In genomic region chr11:88594804-88595611, GRCm38 (mm10) we compare ENCODE assay signal across 8 mouse cellular contexts.
DNase-seq lines count a peak whose midpoint lies in the region; ATAC-seq and TF ChIP-seq lines count a peak whose summit lies in the region.

No protein-coding gene starts in this region.

- no peak for TF ChIP-seq CTCF in bone marrow, adult 2 months (IDR thresholded peaks at IDR 0.05; ENCODE audit: control insufficient read depth, insufficient read depth, low read length)

- H3K9ac ChIP-seq in kidney, embryonic 14.5 days (ENCODE audit: low read depth, low read length), result no peak overlapping the region
- H3K9ac ChIP-seq in intestine, embryonic 15.5 days, result no peak overlapping the region

- no peak for TF ChIP-seq POLR2A in bone marrow, adult 2 months (IDR thresholded peaks at IDR 0.05; ENCODE audit: borderline replicate concordance, control insufficient read depth, low read depth, low read length)

- no peaks in the 10 kb centered on the region for H3K9me3 ChIP-seq in kidney, embryonic 14.5 days (ENCODE audit: control insufficient read depth, low read length)
- H3K9me3 ChIP-seq in intestine, embryonic 15.5 days, result no peaks in the 10 kb centered on the region

- H3K4me1 ChIP-seq in kidney, embryonic 14.5 days (ENCODE audit: control insufficient read depth, insufficient read depth, low read length), result peaks cover 52% of the 10 kb centered on the region
- H3K4me1 ChIP-seq in bone marrow, adult 2 months (ENCODE audit: control insufficient read depth, insufficient read depth, low read length), result peaks cover 2% of the 10 kb centered on the region
- H3K4me1 ChIP-seq in intestine, embryonic 15.5 days (replicated peaks), result peaks cover 37% of the 10 kb centered on the region

- no peaks in the 10 kb centered on the region for H3K36me3 ChIP-seq in kidney, embryonic 14.5 days (ENCODE audit: control insufficient read depth, insufficient read depth, low read length)
- no peaks in the 10 kb centered on the region for H3K36me3 ChIP-seq in intestine, embryonic 15.5 days

- 35% methylated on average over 13 of the region's 13 CpGs for WGBS in kidney, embryonic 14.5 days
- 66% methylated on average over 13 of the region's 13 CpGs for WGBS in bone marrow, adult 2 months
- 46% methylated on average over 13 of the region's 13 CpGs for WGBS in intestine, embryonic 15.5 days

- no peaks in the 10 kb centered on the region for H3K27me3 ChIP-seq in kidney, embryonic 14.5 days (ENCODE audit: control insufficient read depth, insufficient read depth, low read length)
- H3K27me3 ChIP-seq in intestine, embryonic 15.5 days (replicated peaks), result no peaks in the 10 kb centered on the region

- peak; percentile 80 for ATAC-seq in kidney, embryonic 14.5 days (ENCODE audit: low FRiP score, low TSS enrichment)
- ATAC-seq in intestine, embryonic 15.5 days, result no peak

- no peak for DNase-seq in kidney, adult 11 months
- peak; percentile 71 for DNase-seq in A20 (ENCODE audit: low read depth, low spot score)
- no peak for DNase-seq in left cerebral cortex, adult 9 months (ENCODE audit: low spot score in 2 of 2)
- DNase-seq in adrenal gland, postnatal 14 days, result no peak
- no peak for DNase-seq in ovary, postnatal 36 days (ENCODE audit: low spot score)

- peak overlapping the region; percentile 60 for H3K27ac ChIP-seq in kidney, embryonic 14.5 days (ENCODE audit: low read depth, low read length)
- peak overlapping the region; percentile 65 for H3K27ac ChIP-seq in bone marrow, adult 2 months (ENCODE audit: control insufficient read depth, insufficient read depth, low read depth, low read length, poor library complexity)
- H3K27ac ChIP-seq in intestine, embryonic 15.5 days, result peak overlapping the region; percentile 58

- H3K4me2 ChIP-seq in kidney, embryonic 14.5 days (replicated peaks; ENCODE audit: low read depth, low read length), result no peak overlapping the region
- no peak overlapping the region for H3K4me2 ChIP-seq in intestine, embryonic 15.5 days (replicated peaks)

- H3K4me3 ChIP-seq in kidney, embryonic 14.5 days (ENCODE audit: low read length), result no peak overlapping the region
- no peak overlapping the region for H3K4me3 ChIP-seq in bone marrow, adult 2 months (replicated peaks; ENCODE audit: control insufficient read depth, low read depth, low read length)
- H3K4me3 ChIP-seq in intestine, embryonic 15.5 days (replicated peaks), result no peak overlapping the region
